ENCODE assay signal across 8 mouse cellular contexts in the genomic region with DNA sequence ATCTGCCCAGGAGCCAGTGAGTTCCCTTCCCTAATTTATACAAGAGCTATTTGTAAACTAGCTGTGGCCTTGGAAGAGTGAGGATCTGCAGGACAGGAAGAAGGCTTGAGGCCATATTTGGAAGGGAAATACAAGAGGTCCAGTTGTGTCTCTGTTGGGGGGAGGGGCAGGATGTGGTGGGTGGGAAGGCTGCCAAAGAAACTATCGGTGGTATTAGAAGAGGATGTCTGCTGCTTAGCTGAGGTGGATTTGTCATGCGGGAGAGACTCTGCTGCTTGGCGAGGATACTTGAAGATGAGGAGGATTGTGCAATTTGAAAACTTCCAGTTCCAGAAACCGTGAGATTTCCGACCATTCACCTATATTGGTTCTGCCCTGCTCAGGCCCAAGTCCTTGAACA.
DNase-seq lines count a peak whose midpoint lies in the region; ATAC-seq and TF ChIP-seq lines count a peak whose summit lies in the region.

No protein-coding gene starts in this region.

- no peak for ATAC-seq in liver, postnatal 0 days
- ATAC-seq in hindbrain, postnatal 0 days, result no peak

- no peak overlapping the region for H3K4me2 ChIP-seq in liver, postnatal 0 days (ENCODE audit: low read depth, low read length)
- no peak overlapping the region for H3K4me2 ChIP-seq in hindbrain, postnatal 0 days (ENCODE audit: low read depth, low read length)

- intact Hi-C loops in heart, postnatal 14 days (cut with DNase I), result no loop called here

- TF ChIP-seq EP300 in liver, postnatal 0 days (IDR thresholded peaks at IDR 0.05; ENCODE audit: low read depth), result no peak

- no peaks in the 10 kb centered on the region for H3K9me3 ChIP-seq in liver, postnatal 0 days (ENCODE audit: low read length)
- no peaks in the 10 kb centered on the region for H3K9me3 ChIP-seq in hindbrain, postnatal 0 days (ENCODE audit: low read length)

- H3K4me3 ChIP-seq in liver, postnatal 0 days (ENCODE audit: low read depth, low read length), result no peak overlapping the region
- H3K4me3 ChIP-seq in hindbrain, postnatal 0 days (ENCODE audit: low read length), result no peak overlapping the region

- no peaks in the 10 kb centered on the region for H3K27me3 ChIP-seq in liver, postnatal 0 days (ENCODE audit: insufficient read depth, low read length)
- no peaks in the 10 kb centered on the region for H3K27me3 ChIP-seq in hindbrain, postnatal 0 days (ENCODE audit: insufficient read depth, low read length)

- no peak for TF ChIP-seq CTCF in liver, postnatal 0 days (IDR thresholded peaks at IDR 0.05; ENCODE audit: low read depth)
- no peak for TF ChIP-seq CTCF in hindbrain, postnatal 0 days (IDR thresholded peaks at IDR 0.05; ENCODE audit: low read depth)

- DNase-seq in adrenal gland, adult (ENCODE audit: inconsistent age in 2 of 2, low spot score in 1 of 2), result peak; percentile 52 to 85
- no peak for DNase-seq in adrenal gland, adult 8-10 months
- peak; percentile 5 for DNase-seq in T-cell, adult 2 months (ENCODE audit: low spot score)
- DNase-seq in heart, postnatal 14 days, result peak; percentile 42 to 49
- DNase-seq in liver, postnatal 0 days, result peak; percentile 45
- no peak for DNase-seq in urinary bladder, postnatal 4 days (ENCODE audit: low spot score in 2 of 2)
- no peak for DNase-seq in hindbrain, postnatal 0 days (ENCODE audit: low spot score)
- no peak for DNase-seq in layer of hippocampus, postnatal 36 days

- no peaks in the 10 kb centered on the region for H3K36me3 ChIP-seq in liver, postnatal 0 days (replicated peaks; ENCODE audit: insufficient read depth, low read length)
- H3K36me3 ChIP-seq in hindbrain, postnatal 0 days (ENCODE audit: insufficient read depth, low read length), result no peaks in the 10 kb centered on the region

- no peak overlapping the region for H3K27ac ChIP-seq in liver, postnatal 0 days (ENCODE audit: low read depth)
- no peak overlapping the region for H3K27ac ChIP-seq in hindbrain, postnatal 0 days

- H3K4me1 ChIP-seq in liver, postnatal 0 days (ENCODE audit: insufficient read depth), result peaks cover 9% of the 10 kb centered on the region
- no peaks in the 10 kb centered on the region for H3K4me1 ChIP-seq in hindbrain, postnatal 0 days (ENCODE audit: insufficient read depth, low read length)

- H3K9ac ChIP-seq in liver, postnatal 0 days (replicated peaks), result no peak overlapping the region
- H3K9ac ChIP-seq in hindbrain, postnatal 0 days (replicated peaks; ENCODE audit: low read length), result no peak overlapping the region

- WGBS in liver, postnatal 0 days (ENCODE audit: insufficient replicate concordance), result 36% methylated on average over 5 of the region's 5 CpGs
- WGBS in hindbrain, postnatal 0 days, result 57% methylated on average over 5 of the region's 5 CpGs

Comparison
In these comparisons a context has a peak if more than half of its experiments do, and no peak if none do; other contexts are left out.
1. DNase-seq: peak in adrenal gland, adult (2 of 2), T-cell, adult 2 months (single experiment), heart, postnatal 14 days (2 of 2) and liver, postnatal 0 days (single experiment); none in adrenal gland, adult 8-10 months (single experiment), urinary bladder, postnatal 4 days (0 of 2), hindbrain, postnatal 0 days (single experiment) and layer of hippocampus, postnatal 36 days (0 of 2).